Mouse (Mus musculus): ENCODE results near the gene Car10. TPM values are rescaled to one million over a fixed set of nuclear protein-coding genes. Genes with fewer than 3 reads are reported as not detected.

The Car10 gene
- polyA plus RNA-seq, 1 experiment from 2014 or later, result 10.6 TPM

DNA sequence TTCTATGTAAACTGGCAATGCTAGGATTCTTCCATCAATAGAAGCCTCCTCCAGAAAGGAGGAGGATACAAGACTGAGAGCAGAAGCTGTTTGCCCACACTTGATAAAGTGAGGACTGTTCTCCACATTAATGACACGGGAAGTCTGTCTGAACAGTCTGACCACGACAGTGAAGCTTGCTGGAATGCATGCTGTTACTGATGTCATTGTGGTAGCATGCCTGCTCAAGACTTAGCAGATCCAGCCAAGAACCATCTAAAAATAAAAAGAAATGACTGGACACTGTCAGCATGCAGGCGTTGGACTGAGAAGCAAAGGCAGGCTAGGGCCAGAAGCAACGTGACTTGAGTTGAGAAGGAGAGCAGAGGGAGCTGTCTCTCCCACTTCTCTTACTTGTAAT, 87.6 kb downstream of the Car10 start:
- no peaks in the 10 kb centered on the region for H3K9me3 ChIP-seq (replicated peaks)
- H3K4me1 ChIP-seq, result no peaks in the 10 kb centered on the region
- H3K9ac ChIP-seq, result no peak overlapping the region
- no peak overlapping the region for H3K4me2 ChIP-seq (replicated peaks)
- ATAC-seq (ENCODE audit: low FRiP score), result no peak
- no peaks in the 10 kb centered on the region for H3K27me3 ChIP-seq
- no peak overlapping the region for H3K27ac ChIP-seq
- WGBS, result 80% methylated on average over 4 of the region's 4 CpGs
- no peak overlapping the region for H3K4me3 ChIP-seq
- H3K36me3 ChIP-seq, result no peaks in the 10 kb centered on the region

- Histone ChIP-seq H3K27me3 (no peaks in the 10 kb centered on the region), H3K9me3 (replicated peaks) (no peaks in the 10 kb centered on the region), H3K36me3 (no peaks in the 10 kb centered on the region), H3K27ac (no peak overlapping the region), H3K4me2 (replicated peaks) (no peak overlapping the region), H3K9ac (no peak overlapping the region), H3K4me3 (no peak overlapping the region), H3K4me1 (no peaks in the 10 kb centered on the region)
- 89% methylated on average over 2 of the region's 2 CpGs for WGBS
- no peak for ATAC-seq (ENCODE audit: low FRiP score)
Observed at GRCm38 (mm10) chr11:93186163-93186562, 88.3 kb downstream of the Car10 start.

DNA sequence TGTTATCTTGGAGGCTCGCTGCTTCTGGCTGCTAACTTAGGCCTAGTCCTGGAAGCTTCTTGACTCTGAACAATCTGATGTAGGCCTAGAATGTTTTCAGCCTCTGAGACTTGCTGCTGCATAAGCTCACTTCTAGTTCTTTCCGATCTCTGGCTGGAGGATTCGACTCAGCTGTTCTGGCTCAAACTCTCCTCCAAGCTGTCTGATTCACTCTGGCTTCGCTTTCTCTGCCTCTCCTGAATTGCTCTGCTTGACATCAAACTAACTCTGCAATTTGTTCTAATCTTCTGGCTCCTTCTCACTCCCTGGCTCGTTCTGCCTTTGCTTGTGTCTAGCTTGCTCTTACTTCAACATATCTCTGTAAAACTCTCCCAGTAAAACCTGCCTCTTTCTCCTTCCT, 90.8 kb downstream of the Car10 start:
- ATAC-seq (ENCODE audit: low FRiP score), result no peak
- Histone ChIP-seq H3K4me2 (replicated peaks) (no peak overlapping the region), H3K4me3 (no peak overlapping the region), H3K36me3 (no peaks in the 10 kb centered on the region), H3K27ac (no peak overlapping the region), H3K9me3 (replicated peaks) (no peaks in the 10 kb centered on the region), H3K9ac (no peak overlapping the region), H3K4me1 (no peaks in the 10 kb centered on the region), H3K27me3 (no peaks in the 10 kb centered on the region)
- WGBS, result 86% methylated on average over 5 of the region's 5 CpGs

DNA sequence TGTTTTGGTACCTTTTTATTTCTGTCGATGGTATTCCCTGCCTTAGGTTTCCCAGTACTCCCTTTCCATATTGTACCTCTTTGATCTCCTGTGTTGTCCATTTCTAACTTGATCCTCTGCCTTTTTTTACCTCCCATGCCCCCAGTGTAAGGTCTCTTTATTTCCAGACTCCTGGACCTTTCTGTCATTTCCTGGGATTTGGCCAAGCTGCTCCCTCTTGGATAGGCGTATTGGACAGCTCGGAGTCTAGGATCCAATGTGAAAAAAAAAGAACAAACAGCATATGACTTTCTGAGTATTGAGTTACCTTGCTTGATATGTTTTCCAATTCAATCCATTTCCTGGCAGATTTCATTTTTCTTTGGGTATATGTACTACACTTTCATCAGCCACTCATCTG, 102.2 kb downstream of the Car10 start:
- Histone ChIP-seq H3K4me3 (no peak overlapping the region), H3K9me3 (replicated peaks) (no peaks in the 10 kb centered on the region), H3K27me3 (no peaks in the 10 kb centered on the region), H3K4me2 (replicated peaks) (no peak overlapping the region), H3K4me1 (no peaks in the 10 kb centered on the region), H3K27ac (no peak overlapping the region), H3K36me3 (no peaks in the 10 kb centered on the region), H3K9ac (no peak overlapping the region)
- no peak for ATAC-seq (ENCODE audit: low FRiP score)
- WGBS, result 93% methylated on average over 3 of the region's 3 CpGs

- H3K9ac ChIP-seq, result no peak overlapping the region
- H3K36me3 ChIP-seq, result no peaks in the 10 kb centered on the region
- no peaks in the 10 kb centered on the region for H3K27me3 ChIP-seq
- no peak overlapping the region for H3K27ac ChIP-seq
- H3K4me3 ChIP-seq, result no peak overlapping the region
- H3K9me3 ChIP-seq (replicated peaks), result no peaks in the 10 kb centered on the region
- no peaks in the 10 kb centered on the region for H3K4me1 ChIP-seq
- ATAC-seq (ENCODE audit: low FRiP score), result no peak
- no peak overlapping the region for H3K4me2 ChIP-seq (replicated peaks)
Observed at GRCm38 (mm10) chr11:93217457-93217856, 119.6 kb downstream of the Car10 start.

GRCm38 (mm10) chr11:93230057-93230456, 132.2 kb downstream of the Car10 start:
- Histone ChIP-seq H3K27ac (no peak overlapping the region), H3K36me3 (no peaks in the 10 kb centered on the region), H3K9me3 (replicated peaks) (no peaks in the 10 kb centered on the region), H3K4me1 (no peaks in the 10 kb centered on the region), H3K9ac (no peak overlapping the region), H3K27me3 (no peaks in the 10 kb centered on the region), H3K4me2 (replicated peaks) (no peak overlapping the region), H3K4me3 (no peak overlapping the region)
- no peak for ATAC-seq (ENCODE audit: low FRiP score)

- Histone ChIP-seq H3K36me3 (no peaks in the 10 kb centered on the region), H3K4me1 (no peaks in the 10 kb centered on the region), H3K27ac (no peak overlapping the region), H3K4me3 (no peak overlapping the region), H3K4me2 (replicated peaks) (no peak overlapping the region), H3K9ac (no peak overlapping the region), H3K27me3 (no peaks in the 10 kb centered on the region), H3K9me3 (replicated peaks) (no peaks in the 10 kb centered on the region)
- WGBS, result 69% methylated on average over 6 of the region's 6 CpGs
- 0 out of 2 replicates have a peak, but pooled peaks have one; percentile 22 for ATAC-seq (ENCODE audit: low FRiP score)
Observed at GRCm38 (mm10) chr11:93249771-93250265, 152.0 kb downstream of the Car10 start.

DNA sequence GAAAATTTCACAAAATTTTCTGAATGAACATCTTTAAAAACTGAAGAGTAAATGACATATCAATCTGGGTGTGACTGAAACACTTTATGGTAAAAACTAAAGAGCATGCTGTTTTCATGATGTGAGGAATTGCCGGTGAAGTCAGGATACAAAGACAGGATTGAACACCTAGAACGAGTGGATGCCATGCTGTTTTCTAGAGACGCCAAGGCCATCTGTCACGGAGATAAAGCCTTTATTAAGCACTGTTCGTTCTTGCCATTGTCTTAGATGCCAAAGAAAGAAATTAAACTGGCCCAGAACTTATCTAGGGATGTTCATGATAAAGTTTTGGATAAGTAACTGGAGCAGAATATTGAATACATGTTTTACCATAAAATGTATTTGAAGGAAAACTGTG, 153.9 kb downstream of the Car10 start:
- Histone ChIP-seq H3K36me3 (no peaks in the 10 kb centered on the region), H3K27ac (no peak overlapping the region)
- 68% methylated on average over 5 of the region's 5 CpGs for WGBS

GRCm38 (mm10) chr11:93263979-93264378, 166.2 kb downstream of the Car10 start:
- no peak for ATAC-seq (ENCODE audit: low FRiP score)
- 75% methylated on average over 3 of the region's 3 CpGs for WGBS

More for the DNA sequence above, 153.9 kb downstream of the Car10 start:
- no peaks in the 10 kb centered on the region for H3K9me3 ChIP-seq (replicated peaks)
- H3K27me3 ChIP-seq, result no peaks in the 10 kb centered on the region
- no peak overlapping the region for H3K4me3 ChIP-seq
- no peaks in the 10 kb centered on the region for H3K4me1 ChIP-seq
- no peak overlapping the region for H3K4me2 ChIP-seq (replicated peaks)
- no peak overlapping the region for H3K9ac ChIP-seq
- no peak for ATAC-seq (ENCODE audit: low FRiP score)

GRCm38 (mm10) chr11:93272016-93272415, 174.2 kb downstream of the Car10 start:
- 29% methylated on average over 6 of the region's 6 CpGs for WGBS
- no peak overlapping the region for H3K4me2 ChIP-seq (replicated peaks)
- no peak overlapping the region for H3K27ac ChIP-seq

More at GRCm38 (mm10) chr11:93263979-93264378, 166.2 kb downstream of the Car10 start:
- Histone ChIP-seq H3K27ac (no peak overlapping the region), H3K9me3 (replicated peaks) (no peaks in the 10 kb centered on the region), H3K36me3 (no peaks in the 10 kb centered on the region), H3K27me3 (no peaks in the 10 kb centered on the region), H3K4me2 (replicated peaks) (no peak overlapping the region), H3K4me3 (no peak overlapping the region), H3K9ac (no peak overlapping the region), H3K4me1 (no peaks in the 10 kb centered on the region)

GRCm38 (mm10) chr11:93273906-93274305, 176.1 kb downstream of the Car10 start:
- no peak for ATAC-seq (ENCODE audit: low FRiP score)

More at GRCm38 (mm10) chr11:93272016-93272415, 174.2 kb downstream of the Car10 start:
- H3K36me3 ChIP-seq, result no peaks in the 10 kb centered on the region
- H3K9me3 ChIP-seq (replicated peaks), result no peaks in the 10 kb centered on the region
- no peaks in the 10 kb centered on the region for H3K27me3 ChIP-seq
- H3K9ac ChIP-seq, result no peak overlapping the region
- ATAC-seq (ENCODE audit: low FRiP score), result 0 out of 2 replicates have a peak, but pooled peaks have one; percentile 19
- H3K4me1 ChIP-seq, result peaks cover 6% of the 10 kb centered on the region
- no peak overlapping the region for H3K4me3 ChIP-seq

GRCm38 (mm10) chr11:93293661-93294060, 195.8 kb downstream of the Car10 start:
- Histone ChIP-seq H3K36me3 (no peaks in the 10 kb centered on the region), H3K4me3 (no peak overlapping the region), H3K27me3 (no peaks in the 10 kb centered on the region), H3K4me1 (no peaks in the 10 kb centered on the region), H3K27ac (no peak overlapping the region), H3K9ac (no peak overlapping the region), H3K4me2 (replicated peaks) (no peak overlapping the region), H3K9me3 (replicated peaks) (no peaks in the 10 kb centered on the region)
- no peak for ATAC-seq (ENCODE audit: low FRiP score)
- WGBS, result 86% methylated on average over 1 of the region's 1 CpGs

More at GRCm38 (mm10) chr11:93273906-93274305, 176.1 kb downstream of the Car10 start:
- no peaks in the 10 kb centered on the region for H3K36me3 ChIP-seq
- WGBS, result 63% methylated on average over 6 of the region's 6 CpGs
- no peak overlapping the region for H3K4me2 ChIP-seq (replicated peaks)
- H3K4me3 ChIP-seq, result no peak overlapping the region
- H3K9ac ChIP-seq, result no peak overlapping the region
- no peak overlapping the region for H3K27ac ChIP-seq
- no peaks in the 10 kb centered on the region for H3K9me3 ChIP-seq (replicated peaks)
- no peaks in the 10 kb centered on the region for H3K27me3 ChIP-seq
- H3K4me1 ChIP-seq, result peaks cover 6% of the 10 kb centered on the region

- Histone ChIP-seq H3K4me1 (no peaks in the 10 kb centered on the region), H3K9me3 (replicated peaks) (no peaks in the 10 kb centered on the region), H3K4me3 (no peak overlapping the region), H3K4me2 (replicated peaks) (no peak overlapping the region), H3K36me3 (no peaks in the 10 kb centered on the region), H3K27ac (no peak overlapping the region), H3K9ac (no peak overlapping the region), H3K27me3 (no peaks in the 10 kb centered on the region)
- 92% methylated on average over 1 of the region's 1 CpGs for whole genome bisulfite sequencing
- no peak for ATAC-seq (ENCODE audit: low FRiP score)
Observed at GRCm38 (mm10) chr11:93309981-93310380, 212.2 kb downstream of the Car10 start.

Measured in hindbrain, embryonic 12.5 days (tissue).